Mouse (Mus musculus) embryonic fibroblast, embryonic 13.5 days (primary cell): Measurements from ENCODE around the gene Zbtb38. TPM values are rescaled to one million over a fixed set of nuclear protein-coding genes. Genes with fewer than 3 reads are reported as not detected.

ENCODE experiments used
- H3K27ac ChIP-seq: 2 replicates; pipeline ENCODE4 v1.5.1; 2012; ENCODE audit warnings: low read length, control low read depth, inconsistent platforms; ENCODE audit not compliant: insufficient read depth
- H3K4me1 ChIP-seq: 2 replicates; pipeline ENCODE4 v1.6.1; 2011; ENCODE audit warnings: low read length; ENCODE audit not compliant: control insufficient read depth, insufficient read depth
- H3K4me3 ChIP-seq: 2 replicates; pipeline ENCODE4 v1.5.1; 2011; ENCODE audit warnings: mild to moderate bottlenecking, control low read depth, low read length; ENCODE audit not compliant: insufficient read depth
- CTCF ChIP-seq: IDR thresholded peaks from 2 replicates; pipeline ENCODE4 v1.5.1; 2011; ENCODE audit warnings: mild to moderate bottlenecking, control low read depth, low read length, moderate library complexity, borderline replicate concordance; ENCODE audit not compliant: insufficient read depth
- POLR2A ChIP-seq: IDR thresholded peaks from 2 replicates; pipeline ENCODE4 v1.6.1; 2011; ENCODE audit warnings: low read depth, mild to moderate bottlenecking, control low read depth, low read length, moderate library complexity
- polyA plus RNA-seq: library from polyadenylated mRNA; stranded (reverse); fragments of >200 nt; gene quantifications from 2 replicates; pipeline ENCODE4 v1.2.4, GENCODE M21; 2011; ENCODE audit warnings: low read depth; ENCODE audit not compliant: missing spikeins, insufficient read length

Zbtb38 gene
- polyA plus RNA-seq, 1 experiment: 33.6 TPM

DNA sequence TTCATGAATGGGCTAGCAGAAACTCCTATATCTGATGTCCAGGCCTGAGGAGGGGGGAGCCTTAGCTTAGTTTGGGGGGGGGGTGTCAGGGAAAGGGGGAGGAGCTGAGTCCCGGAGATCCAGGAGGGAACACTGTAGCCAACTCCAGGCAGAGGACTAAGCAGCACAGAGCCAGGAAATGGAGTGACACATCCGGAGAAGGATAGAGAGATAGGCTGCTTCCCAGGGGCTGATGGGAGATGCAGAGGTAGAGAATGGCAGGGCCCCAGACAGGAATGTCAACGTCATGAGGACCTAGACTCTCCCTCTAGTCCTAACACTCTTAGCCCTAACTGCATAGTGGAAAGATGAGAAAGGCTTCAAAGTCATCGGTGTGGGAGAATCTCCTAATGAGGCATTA, 44.7 kb downstream of the Zbtb38 start:
- H3K4me1 ChIP-seq: peaks cover 9% of the 10 kb centered on the region
- TF ChIP-seq CTCF: no peak
- no peak for TF ChIP-seq POLR2A
- H3K27ac ChIP-seq: no peak overlapping the region
- no peak overlapping the region for H3K4me3 ChIP-seq

DNA sequence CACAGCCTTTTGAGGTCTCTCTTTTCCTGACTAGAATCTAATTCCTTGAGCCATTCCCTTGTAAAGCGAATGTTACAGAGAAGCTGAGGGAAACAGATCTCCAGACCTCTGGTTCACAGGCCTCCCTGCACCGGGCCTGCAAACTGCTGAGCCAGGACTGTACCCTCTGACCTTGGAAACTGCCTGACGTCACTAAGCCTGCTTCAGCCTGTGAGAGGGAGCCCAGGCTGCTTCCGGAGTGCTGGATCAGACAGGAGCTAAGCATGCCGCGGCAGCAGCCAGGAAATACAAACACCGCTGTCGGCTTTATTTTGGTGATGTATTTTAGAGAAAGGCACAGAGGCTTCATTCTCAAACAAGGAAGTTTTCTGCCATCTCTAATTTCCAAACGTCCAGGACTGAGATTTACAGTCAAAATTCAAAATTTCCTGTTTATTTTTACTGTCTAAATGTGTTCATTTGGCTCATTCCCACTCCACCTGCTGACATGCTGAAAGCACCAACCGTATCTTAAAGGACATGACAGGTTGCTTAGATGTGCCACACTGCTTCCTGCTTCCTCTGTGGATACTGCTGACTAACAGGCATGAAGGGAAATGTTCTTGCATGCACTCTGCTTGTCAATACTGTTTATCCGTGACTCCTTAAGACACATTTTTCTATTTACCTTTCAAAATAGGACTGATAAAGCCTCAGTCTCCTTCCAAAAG, 46.9 kb downstream of the Zbtb38 start:
- Histone ChIP-seq H3K4me1 (peaks cover 9% of the 10 kb centered on the region), H3K4me3 (no peak overlapping the region), H3K27ac (peak overlapping the region; percentile 7)
- TF ChIP-seq POLR2A: no peak
- TF ChIP-seq CTCF: no peak

DNA sequence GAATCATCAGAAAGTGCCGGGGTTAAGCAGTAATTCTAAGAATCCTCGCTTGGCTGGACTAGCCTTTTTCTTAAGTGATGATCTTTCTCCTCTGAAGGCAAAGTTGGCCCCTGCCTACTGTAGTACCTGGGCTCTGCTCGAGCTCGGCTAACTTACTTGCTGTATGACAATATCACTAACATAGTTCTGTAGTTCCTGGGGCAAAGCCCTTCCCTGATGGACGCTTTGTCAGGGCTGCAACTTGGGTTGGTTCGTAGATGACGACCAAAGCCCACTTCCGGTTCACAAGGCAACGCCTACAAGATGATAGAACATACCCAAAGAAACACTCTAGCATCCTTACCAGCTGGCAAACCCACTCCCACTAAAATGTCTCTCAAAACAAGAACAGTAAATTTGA, 47.7 kb downstream of the Zbtb38 start:
- TF ChIP-seq POLR2A: no peak
- H3K4me1 ChIP-seq: peaks cover 9% of the 10 kb centered on the region
- no peak overlapping the region for H3K27ac ChIP-seq
- H3K4me3 ChIP-seq: no peak overlapping the region

DNA sequence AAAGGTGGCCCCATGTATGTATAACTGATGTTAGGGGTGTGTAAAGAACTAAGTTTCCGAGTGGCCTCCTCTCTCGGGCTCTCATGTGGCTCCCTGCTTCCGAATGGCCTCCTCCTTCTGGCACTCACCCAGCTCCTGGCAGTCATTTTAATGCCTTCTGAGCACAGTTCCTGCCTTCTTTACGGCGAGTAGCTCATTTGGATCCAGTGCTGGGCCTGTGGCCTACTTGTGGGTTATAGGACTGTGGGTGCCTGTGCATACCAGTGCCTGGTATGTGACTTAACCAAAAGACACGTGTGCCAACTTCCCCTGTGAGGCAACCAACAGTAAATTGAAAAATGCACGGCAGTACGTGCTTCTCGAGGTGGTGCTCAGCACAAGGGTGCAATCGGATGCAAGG, 50.7 kb downstream of the Zbtb38 start:
- Histone ChIP-seq H3K4me1 (peaks cover 9% of the 10 kb centered on the region), H3K27ac (no peak overlapping the region), H3K4me3 (no peak overlapping the region)
- TF ChIP-seq POLR2A: no peak
- no peak for TF ChIP-seq CTCF

DNA sequence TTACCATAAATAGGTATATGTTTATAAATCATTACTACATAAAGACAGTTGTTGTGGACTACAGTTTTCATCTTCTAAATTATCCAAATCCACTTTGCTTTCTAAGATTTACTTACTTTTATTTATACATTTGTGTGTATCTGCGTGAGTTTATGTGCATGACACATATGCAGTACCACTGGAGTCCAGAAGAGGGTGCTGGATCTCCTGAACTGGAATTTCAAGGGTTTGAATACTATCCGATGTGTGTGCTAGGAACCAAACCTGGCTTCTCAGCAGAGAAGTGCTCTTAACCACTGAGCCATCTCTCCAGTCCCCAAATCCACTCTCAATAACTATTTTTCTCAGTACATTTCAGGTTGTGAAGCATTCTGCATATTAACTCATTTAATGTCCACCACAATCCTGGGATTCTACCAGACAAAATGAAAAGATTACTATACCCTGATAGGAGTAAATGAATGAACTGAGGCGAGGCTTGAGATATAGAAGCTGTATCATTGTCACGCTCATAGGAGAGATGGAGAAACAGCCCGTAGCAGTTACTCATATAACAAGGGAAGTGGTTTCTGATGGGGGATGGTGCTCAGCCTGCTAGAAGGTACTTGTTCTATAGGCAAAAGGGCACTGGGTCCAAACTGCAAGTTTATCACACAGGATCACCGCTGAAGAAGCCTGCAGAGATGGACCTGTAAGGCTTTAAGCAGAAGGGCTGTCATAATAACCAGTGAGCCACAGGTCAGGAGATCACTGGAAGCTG, 53.2 kb downstream of the Zbtb38 start:
- Histone ChIP-seq H3K4me3 (no peak overlapping the region), H3K4me1 (no peaks in the 10 kb centered on the region; the same call in 1 of the 2 replicates), H3K27ac (no peak overlapping the region)
- no peak for TF ChIP-seq POLR2A
- no peak for TF ChIP-seq CTCF

DNA sequence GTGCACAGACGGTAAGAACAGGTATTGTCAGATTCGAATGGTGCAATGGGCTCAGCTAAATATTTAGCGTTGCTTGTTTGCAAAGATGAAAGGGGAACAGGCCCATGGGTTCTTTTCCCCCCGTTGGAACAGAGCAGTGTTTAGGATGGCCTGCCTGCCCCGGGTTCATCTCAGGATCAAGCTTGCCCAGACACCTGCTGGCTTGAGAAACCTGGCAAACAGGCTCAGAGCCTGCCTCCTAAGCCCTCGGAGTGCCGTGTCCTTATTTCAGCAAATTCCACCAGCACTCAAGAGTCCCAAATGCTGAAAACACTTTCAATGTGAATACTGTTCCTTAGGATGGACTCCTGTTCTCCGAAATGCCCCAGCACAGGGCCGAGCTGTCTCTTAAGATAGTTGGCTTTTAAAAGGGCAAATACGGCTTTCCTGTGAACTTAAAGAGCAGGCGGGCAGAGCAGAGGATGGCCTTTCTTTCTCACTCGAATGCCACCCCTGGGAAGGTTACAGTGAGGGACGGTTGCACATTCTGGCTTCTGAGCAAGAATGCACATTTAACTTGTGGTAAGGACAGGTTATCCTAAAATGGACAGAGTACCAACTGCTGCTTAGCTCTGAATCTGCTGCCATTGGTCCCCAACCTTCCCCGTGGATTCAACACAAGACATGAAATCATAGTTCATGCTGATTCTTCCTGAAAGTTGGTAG, 55.7 kb downstream of the Zbtb38 start:
- no peaks in the 10 kb centered on the region; the same call in 1 of the 2 replicates for H3K4me1 ChIP-seq
- H3K27ac ChIP-seq: no peak overlapping the region
- no peak overlapping the region for H3K4me3 ChIP-seq
- TF ChIP-seq CTCF (no peak), POLR2A (no peak)

DNA sequence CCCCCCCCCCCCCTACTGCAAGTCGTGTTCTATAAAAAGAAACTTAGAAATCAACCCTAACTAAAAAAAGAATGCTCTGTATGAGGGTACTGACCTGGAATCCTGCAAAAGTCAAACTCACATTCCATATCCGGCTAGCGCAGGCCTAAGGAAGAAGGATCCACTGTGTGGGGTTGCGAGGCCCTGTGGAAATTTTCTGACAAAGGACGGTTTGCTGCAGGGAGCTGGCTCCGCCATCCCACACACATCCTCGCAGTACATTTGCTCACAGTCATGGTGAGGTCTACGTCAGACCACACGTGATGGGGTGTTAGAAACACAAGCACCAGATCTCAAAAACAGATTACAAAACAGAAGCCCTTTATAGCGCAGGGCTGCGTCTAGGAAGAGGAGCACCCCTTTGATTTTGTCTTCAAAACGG, 56.5 kb downstream of the Zbtb38 start:
- H3K4me1 ChIP-seq: no peaks in the 10 kb centered on the region; the same call in 1 of the 2 replicates
- TF ChIP-seq POLR2A: no peak
- H3K4me3 ChIP-seq: no peak overlapping the region
- no peak overlapping the region for H3K27ac ChIP-seq

DNA sequence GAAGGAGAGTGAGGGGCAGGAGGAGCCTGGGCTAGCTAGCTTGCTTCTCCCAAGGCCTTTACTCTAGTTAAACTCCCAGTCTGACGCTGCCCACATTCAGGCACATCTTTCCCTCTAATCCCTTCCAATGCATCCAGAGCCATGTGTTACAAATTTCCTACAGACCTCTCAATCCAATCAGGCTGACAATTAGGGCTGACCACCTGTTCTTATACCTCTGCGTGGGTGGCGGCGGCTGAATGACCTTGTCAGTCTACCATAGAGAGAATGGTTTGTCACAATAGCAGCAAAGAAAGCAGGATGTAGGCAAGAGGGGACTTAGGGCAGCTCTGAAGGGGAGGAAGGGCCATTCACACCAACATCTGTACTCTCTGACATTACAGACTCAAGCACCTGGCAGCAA, 62.2 kb downstream of the Zbtb38 start:
- Histone ChIP-seq H3K4me1 (peaks cover 3% of the 10 kb centered on the region; the same call in 1 of the 2 replicates), H3K4me3 (no peak overlapping the region), H3K27ac (no peak overlapping the region)
- TF ChIP-seq CTCF (no peak), POLR2A (no peak)

DNA sequence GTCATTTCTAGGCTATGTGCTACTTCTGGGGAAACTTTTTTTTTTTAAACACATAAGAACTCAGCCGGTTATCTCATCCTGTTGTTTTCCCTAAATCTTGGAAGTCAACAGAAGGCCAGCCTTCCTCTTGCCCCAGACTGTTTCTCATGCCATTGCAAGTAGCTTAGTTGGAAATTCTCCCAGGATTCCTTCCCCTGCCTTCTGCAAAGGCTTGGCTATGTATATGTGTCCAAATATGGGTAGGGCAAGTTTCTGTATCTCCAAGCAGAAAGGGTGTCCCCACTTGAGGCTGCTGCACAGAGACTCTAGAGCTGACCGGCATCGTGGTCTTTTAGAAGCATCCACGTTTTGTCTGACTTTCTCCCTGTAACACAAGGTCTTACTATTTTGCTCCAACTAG, 63.6 kb downstream of the Zbtb38 start:
- no peak for TF ChIP-seq CTCF
- no peak for TF ChIP-seq POLR2A
- Histone ChIP-seq H3K27ac (peak overlapping the region; percentile 63; the same call in 1 of the 2 replicates), H3K4me1 (peaks cover 3% of the 10 kb centered on the region; the same call in 1 of the 2 replicates), H3K4me3 (no peak overlapping the region)

DNA sequence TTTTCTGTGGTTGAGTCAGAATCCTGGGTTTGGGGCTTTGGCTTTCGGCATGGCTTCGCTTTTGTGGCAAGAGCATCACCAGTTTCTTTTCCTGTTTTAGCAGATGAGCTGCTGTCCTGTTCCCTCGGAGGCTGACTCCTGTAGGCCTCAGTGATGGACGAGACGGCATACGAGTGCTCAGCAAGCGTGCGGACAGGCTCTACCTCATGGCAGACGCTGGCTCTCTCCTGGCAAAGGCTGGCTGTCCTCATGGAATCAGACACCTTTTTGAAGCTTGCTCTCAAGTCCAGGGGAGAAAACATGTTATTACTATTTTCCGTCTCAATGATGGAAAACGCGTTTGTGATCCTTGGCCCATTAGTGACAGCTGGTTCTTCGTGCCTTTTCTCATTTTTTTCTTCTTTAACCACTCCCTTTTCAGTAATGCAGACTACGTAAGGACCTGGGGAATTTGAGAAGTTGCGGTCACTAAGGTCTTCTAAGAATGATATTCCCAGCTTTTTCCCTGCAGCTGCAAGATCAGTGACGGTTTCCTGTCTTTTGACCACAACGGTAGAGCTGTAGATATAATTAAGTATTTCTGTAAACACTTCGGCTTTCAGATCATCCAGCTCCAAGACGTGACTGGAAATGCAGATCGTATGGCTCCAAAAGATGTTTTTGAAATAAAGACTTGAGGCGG, 64.3 kb downstream of the Zbtb38 start:
- Histone ChIP-seq H3K4me3 (no peak overlapping the region), H3K4me1 (peaks cover 3% of the 10 kb centered on the region; the same call in 1 of the 2 replicates), H3K27ac (peak overlapping the region; percentile 63; the same call in 1 of the 2 replicates)
- TF ChIP-seq CTCF: no peak
- TF ChIP-seq POLR2A: no peak
